In the genomic region with DNA sequence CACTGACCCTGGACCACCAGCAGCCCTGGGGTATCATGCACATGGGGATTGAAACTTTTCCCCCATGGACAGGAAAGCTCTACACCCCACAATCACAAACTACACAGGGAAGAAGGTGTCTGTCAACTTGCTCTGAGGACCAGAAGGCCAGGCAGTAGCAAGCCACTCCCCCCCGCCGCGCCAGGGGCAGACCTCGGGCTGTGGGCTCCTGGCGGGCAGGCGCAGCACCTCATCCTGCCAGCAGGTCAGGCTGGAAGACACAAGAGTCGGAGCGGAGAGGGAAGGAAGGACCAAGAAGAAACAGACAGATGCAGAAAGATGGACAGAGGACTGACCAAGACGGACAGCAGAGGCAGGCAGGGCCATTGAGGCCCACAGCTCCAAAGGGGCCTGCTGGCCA, we compare ENCODE assay signal across 28 mouse cellular contexts. TPM values are rescaled to one million over a fixed set of nuclear protein-coding genes. Genes with fewer than 3 reads are reported as not detected.
"Had no signal": no experiment of that assay in that cellular context is flagged by ENCODE, and none has a peak within 500 bp of the region (broad histone marks: within the 10 kb centered on the region; RNA-seq: fewer than 3 reads in every experiment).

No protein-coding gene starts in this region.

- ATAC-seq: hindbrain, postnatal 0 days; intestine, embryonic 16.5 days had no signal

- H3K9me3 ChIP-seq: heart, embryonic 13.5 days; heart, embryonic 15.5 days; hindbrain, embryonic 10.5 days; hindbrain, embryonic 12.5 days; hindbrain, embryonic 15.5 days; kidney, embryonic 15.5 days; limb, embryonic 10.5 days; limb, embryonic 12.5 days; liver, embryonic 13.5 days had no signal

- H3K27ac ChIP-seq: heart, adult 2 months; heart, embryonic 13.5 days; heart, embryonic 15.5 days; hindbrain, embryonic 10.5 days; hindbrain, embryonic 12.5 days; hindbrain, embryonic 15.5 days; hindbrain, postnatal 0 days; kidney, embryonic 15.5 days; kidney, postnatal 0 days; left cerebral cortex, adult 2 months; limb, embryonic 10.5 days; limb, embryonic 12.5 days; liver, embryonic 13.5 days had no signal

- H3K4me1 ChIP-seq: heart, embryonic 15.5 days; hindbrain, embryonic 10.5 days; kidney, embryonic 15.5 days; limb, embryonic 10.5 days; limb, embryonic 12.5 days; liver, embryonic 13.5 days had no signal

- H3K4me3 ChIP-seq: heart, adult 2 months; heart, embryonic 13.5 days; heart, embryonic 15.5 days; hindbrain, embryonic 10.5 days; hindbrain, embryonic 12.5 days; hindbrain, embryonic 15.5 days; kidney, embryonic 15.5 days; left cerebral cortex, adult 2 months; limb, embryonic 10.5 days; limb, embryonic 12.5 days; liver, embryonic 13.5 days had no signal

- H3K4me2 ChIP-seq: heart, embryonic 11.5 days; heart, embryonic 13.5 days; heart, embryonic 15.5 days; hindbrain, embryonic 12.5 days; hindbrain, embryonic 15.5 days; kidney, embryonic 15.5 days; limb, embryonic 12.5 days; liver, embryonic 11.5 days; liver, embryonic 13.5 days had no signal

- DNase-seq: gastrocnemius, postnatal 14 days; gastrocnemius, postnatal 36 days; heart, adult 11 months; heart, adult 2 months; heart, postnatal 14 days; heart, postnatal 36 days; kidney, adult 11 months; kidney, adult 2 months; kidney, adult 9 months; kidney, postnatal 14 days; kidney, postnatal 36 days; liver; liver, embryonic 13.5 days had no signal

- H3K9ac ChIP-seq: heart, embryonic 13.5 days; heart, embryonic 15.5 days; hindbrain, embryonic 12.5 days; hindbrain, embryonic 15.5 days; kidney, embryonic 15.5 days; limb, embryonic 12.5 days; liver, embryonic 13.5 days had no signal

- H3K27me3 ChIP-seq: heart, embryonic 13.5 days; heart, embryonic 15.5 days; hindbrain, embryonic 12.5 days; hindbrain, embryonic 15.5 days; kidney, embryonic 15.5 days; limb, embryonic 12.5 days; liver, embryonic 13.5 days had no signal

RNA-seq across cellular contexts. Expression of a gene that starts 38.0 kb away (rescaled TPM):
- polyA plus RNA-seq: liver, embryonic 13.5 days had no signal

RNA-seq across cellular contexts. Expression of a gene that starts 47.3 kb away (rescaled TPM):
- polyA plus RNA-seq: heart, embryonic 11.5 days; heart, postnatal 0 days had no signal
